Mouse (Mus musculus) thymus, postnatal 14 days (tissue): ENCODE data around the gene Gm48552.
A peak's percentile ranks its signal among the peaks of the same experiment; 100 is the strongest.

ENCODE experiments used
- DNase-seq: peaks from one replicate; pipeline ENCODE4 v3.0.0; 2021

The Gm48552 gene

DNA sequence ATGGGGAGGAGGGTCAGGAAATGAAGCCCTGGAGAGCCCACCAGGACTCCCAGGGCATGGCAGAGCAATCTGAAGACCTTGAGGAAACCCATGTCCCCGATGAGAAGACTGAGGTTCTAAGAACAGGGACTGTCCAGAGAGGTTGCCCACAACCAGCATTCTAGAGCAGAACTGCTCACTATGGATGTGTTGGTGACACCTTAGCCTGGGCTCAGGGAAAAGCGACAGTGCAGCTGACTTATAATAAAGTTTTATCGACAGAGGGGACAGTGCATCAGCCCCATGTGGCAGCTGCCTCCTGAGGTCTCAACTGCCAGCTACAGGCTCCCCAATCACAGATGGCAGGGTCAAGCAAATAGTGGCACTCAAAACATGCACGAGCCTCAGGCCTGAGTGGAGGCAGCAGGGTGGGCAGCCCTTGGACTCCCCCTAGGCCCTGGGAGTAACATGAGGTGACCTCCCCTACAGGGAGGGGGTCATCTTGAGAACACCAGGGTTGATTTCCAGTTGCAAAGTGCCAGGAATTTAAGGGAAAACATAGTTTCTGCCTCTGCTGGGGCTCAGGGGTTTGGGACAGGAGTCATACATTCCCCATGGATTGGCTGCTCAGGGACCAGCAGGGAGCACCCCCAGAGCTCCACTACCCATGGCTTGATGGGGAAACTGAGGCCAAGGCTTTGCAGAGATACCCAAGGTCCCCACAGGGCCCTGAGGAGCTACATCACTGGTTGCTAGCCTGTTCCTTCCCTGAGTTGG is 32.4 kb downstream of the Gm48552 start:
- no peak for DNase-seq

DNA sequence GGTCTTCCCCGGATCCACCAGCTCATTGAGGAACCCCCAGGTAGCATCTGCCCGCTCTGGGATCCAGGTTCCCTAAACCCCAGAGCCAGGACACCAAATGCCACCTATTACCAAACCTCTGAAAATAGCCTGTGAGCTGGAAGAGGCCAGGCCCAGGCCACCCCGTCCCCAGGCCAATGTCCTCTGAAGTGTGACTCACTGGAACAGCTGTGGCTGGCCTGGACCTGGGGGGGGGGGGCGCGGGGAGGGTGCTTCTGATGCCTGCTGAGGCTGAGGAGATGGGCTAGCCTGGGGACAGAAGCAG is 32.9 kb downstream of the Gm48552 start:
- DNase-seq = no peak

DNA sequence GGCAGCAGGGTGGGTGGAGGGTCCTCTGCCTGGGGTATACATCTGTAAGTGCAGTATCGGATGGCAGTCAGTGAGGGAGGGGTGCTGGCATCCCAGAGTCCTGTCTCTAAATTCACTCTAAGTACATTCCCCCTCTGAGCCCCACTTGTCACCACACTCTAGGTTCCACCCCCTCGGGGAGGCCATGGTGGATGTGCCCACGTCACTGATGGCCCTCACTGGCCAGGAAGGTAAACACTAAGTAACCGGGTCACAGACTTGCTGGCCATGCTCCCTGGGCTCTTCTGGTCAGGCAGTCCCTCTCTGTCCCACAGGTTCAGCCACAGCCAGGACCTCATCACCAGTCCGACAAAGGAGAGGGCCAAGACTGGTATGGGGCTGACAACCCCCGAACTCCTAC is 33.4 kb downstream of the Gm48552 start:
- DNase-seq = peak; percentile 2

DNA sequence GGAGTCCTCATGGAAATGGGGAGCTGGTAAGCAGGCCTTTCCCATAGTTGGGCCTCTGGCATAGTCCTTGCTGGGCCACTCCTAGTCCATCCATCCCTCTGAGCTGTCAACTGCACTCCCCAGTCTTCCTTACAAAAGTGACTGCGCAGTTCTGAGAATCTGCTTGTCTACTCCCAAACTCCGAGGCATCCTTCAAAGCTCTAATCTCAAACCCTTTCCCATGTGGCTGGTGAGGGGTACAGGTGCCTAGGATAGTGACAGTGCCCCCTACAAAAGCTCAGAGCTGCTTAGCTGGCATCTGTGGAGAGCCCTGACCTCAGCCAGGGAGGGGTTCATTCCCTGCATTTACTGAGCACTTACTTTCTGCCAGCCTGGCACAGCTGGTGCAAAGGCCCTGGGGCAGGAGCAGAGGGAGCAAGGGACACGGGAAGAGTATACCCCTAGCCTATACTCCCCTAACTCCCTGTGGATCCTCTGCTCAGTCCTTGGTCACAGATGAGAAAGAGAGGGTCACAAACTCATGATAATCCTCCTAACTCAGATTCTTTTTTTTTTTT is 33.9 kb downstream of the Gm48552 start:
- no peak for DNase-seq

DNA sequence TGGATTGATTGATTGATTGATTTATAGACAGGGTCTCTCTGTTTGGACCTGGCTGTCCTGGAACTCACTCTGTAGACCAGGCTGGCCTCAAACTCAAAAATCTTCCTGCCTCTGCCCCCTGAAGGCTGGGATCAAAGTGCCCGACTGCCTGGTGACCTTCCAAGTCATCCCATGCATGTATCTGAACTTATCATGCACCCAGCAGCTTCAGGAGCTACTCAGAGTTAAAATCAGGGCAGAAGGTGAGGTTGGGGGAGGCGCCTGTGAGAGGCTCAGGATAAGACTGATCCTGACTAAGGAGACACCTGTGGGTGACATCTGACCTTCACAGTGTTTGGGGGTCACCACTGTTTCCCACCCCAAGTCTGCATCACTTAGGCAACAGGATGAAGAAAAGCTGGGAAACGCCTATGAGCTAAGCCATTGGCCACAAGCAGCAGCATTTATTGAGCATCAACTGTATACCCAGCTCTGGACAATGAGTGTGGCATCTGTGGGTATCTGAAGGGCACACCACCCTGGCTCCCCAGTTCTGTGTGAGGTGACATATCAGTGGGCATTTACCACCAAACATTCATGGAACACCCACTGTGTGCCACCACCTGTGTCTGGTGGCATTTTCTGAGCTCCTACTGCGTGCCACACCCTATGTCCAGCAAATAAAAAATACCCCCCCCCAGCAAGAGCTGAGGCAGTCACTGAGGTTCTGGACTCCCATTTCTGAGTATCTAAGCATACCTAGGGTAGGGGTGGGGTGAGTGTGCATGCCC is 34.9 kb downstream of the Gm48552 start:
- no peak for DNase-seq

DNA sequence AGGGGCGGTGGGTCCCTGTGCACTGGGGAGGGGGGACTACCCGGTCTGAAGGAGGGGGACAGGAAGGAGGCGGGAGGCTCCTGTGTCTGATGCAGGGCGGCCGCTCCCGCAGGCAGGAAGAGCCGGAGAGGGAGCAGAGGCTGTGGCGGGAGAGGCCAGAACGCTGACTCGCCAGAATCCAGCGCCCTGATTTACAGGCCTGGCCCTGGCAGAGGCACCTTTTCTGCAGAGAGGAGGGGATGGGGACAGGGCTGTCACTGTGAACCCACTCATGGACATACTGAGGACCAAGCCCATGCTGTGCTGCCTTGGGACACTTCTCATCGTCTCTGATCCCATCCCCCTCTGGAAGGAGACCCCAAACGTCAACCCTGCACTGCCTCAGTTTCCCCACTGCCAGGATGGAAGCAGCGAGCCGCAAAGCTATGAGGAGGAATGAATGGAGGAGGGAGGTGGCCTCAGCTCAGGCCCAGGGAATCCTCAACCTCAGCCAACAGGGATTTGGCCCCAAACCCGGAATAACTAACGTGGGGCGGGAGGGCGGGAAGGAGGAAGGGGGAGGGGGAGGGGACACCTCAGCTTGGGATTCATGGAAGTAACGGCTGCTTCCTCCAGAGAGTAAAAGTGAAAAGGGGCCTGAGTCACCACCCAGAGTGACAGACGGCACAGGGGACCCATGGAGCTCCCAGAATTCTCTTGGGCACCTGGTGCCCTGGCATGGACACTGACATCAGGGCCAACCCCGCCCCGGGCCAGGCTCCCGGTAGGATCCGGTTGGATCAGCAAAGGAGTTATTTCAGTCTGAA is 35.6 kb downstream of the Gm48552 start:
- peak; percentile 23 for DNase-seq

DNA sequence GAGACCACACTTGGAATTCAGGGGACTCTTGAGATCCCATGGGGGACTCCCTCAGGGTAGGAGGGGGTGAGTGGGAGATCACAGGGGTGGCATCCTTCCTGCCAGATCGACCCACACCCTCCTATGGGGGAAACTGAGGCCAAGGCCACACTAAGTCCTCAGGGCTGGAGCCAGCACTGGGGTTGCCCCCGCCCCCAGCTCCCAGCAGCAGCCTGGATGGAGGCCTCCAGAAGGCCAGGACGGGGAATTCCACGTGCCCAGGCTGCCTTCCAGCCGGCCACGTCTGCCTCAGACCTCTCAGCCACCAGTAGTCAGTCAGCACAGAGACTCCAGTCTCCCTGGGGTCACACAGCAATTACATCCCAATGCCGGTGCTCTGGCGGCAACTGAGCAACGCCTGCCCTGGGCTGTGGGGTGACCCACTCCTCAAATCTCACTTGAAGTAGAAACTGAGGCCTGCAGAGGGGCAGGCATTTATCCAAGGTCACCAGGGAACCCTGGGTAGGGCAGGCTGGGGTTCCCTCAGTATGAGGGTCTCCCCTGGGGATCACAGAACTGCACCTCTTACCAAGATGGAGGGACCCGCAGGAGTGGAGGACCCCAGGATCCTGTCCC is 36.5 kb downstream of the Gm48552 start:
- peak; percentile 6 for DNase-seq

DNA sequence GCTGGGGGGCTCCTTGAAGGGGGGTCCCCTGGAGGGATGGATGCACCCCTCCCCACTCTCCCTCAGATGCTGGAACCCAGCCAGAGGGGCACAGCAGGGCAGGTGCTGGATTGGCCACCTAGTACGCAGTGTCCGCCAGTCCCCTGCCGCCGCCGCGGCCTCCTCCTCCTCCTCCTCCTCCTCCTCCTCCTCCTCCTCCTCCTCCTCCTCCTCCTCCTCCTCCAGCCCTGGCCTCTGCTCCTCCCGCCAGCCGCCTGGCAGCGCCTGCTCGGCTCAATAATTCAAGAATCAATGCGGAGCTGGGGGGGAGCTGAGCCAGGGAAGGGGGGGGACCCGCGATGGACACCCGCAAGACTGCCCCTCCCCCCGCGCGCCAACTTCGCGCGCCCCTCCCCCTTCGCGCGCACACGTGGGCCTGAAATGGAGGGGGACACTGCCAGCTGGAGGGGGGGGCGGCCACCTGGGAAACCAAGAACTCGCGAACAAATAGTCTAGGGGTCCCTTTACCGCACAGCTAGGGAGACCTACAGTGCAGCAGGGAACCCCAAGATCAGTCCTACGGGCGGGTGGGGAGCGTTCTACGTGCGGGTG is 37.4 kb downstream of the Gm48552 start:
- peak; percentile 26 for DNase-seq

DNA sequence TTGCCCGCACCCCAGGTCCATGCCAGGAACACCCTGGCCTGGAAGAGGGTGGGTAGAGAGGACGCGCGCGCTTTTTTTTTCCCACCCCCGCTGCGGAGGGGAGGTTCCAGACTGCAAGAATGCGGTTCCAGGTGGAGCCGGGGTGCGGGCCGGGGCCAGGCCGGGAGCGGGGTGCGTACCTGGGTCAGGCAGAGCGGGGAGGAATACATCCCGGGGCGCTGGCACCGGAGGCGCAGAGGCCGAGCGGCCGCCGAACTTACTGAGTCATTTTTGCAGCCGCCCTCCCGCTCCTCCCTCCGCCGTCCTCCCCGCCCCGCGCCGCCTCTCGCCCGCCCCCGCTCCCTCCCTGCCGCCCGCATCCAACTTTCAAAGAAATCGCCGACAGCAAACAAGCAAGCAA is 38.1 kb downstream of the Gm48552 start:
- DNase-seq = peak; percentile 40

DNA sequence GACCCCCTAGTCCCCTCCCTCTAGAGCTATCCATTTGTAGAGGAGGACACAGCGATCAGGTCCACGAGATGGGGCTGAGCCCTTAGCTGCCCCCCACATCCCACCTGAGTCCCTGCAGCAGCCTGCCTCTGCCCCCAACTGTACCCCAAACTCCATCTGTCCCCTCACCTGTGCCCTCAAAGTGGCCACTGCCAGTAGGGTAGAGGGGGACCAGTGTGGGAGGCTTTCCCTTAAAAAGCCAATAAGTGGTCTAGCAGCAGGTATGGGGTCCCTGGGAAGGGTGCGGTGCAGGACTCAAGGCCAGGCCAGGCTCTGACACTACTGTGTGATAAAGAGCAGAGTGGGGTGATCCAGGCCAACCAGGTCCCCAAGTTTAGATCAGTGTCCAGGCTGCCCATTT is 38.5 kb downstream of the Gm48552 start:
- DNase-seq = peak; percentile 3

DNA sequence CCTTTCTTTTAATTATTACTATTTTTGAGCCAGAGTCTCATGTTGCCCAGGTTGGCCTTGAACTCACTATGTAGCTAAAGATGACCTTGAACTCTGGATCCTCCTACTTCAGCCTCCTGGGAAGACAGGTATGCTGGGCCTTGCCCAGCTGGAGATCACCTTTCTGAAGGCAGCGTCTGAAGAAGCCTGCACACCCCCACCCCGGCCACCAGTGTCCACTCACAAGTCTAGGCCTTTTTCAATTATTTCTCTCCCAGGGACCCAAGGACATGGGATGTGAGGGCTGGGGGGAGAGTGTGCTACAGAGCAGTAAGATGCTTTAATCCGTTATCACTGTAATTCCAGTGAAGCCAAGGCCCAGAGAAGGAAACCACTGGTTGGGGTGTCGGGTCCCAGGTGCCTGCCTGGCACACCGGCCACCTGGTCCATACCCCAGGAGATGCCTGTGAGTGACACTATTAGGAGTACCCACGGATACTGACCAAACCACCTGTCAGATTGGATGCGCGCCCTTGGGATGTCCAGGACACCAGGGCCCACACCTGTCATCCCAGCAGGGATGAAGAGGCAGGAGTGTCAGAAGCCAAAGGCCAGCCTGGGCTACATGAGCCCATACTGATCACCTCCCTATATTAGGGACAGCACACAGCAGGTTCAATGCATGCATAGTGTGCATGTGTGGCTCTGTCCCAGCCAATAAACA is 39.1 kb downstream of the Gm48552 start:
- peak; percentile 3 for DNase-seq

DNA sequence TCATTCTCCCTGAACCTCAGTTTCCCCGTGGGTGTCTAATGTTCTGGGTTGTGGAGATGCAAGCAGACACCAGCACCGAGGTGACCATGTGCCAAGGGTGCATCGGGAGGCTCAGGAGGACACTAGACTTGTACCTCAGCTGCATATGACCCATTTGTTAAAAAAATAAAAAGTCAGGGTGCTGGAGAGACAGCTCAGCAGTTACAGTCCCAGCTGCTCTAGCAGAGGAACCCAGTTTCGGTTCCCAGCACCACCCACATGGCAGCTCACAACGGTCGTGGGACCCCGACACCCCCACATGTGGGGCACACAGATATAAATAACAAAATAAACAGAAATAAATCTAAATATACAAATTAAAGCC is 39.7 kb downstream of the Gm48552 start:
- peak; percentile 3 for DNase-seq

DNA sequence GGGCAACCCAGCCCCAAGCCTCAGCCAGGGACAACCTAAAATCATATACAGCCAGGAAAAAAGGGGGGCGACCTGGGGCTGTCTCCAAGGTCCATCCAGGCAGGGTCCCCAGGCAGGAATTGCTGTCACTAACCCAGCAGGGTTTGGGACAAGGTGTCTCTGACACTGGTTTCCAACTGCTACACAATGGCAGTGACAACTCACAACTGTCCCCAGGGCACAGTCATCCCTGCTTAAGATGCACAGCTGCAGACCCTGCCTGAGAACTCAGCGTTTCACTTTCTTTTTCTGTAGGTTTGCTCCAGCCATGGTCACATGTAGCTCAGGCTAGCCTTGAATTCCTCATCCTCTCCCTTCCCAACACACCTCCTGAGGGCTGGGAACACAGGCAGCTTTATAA is 40.3 kb downstream of the Gm48552 start:
- no peak for DNase-seq

DNA sequence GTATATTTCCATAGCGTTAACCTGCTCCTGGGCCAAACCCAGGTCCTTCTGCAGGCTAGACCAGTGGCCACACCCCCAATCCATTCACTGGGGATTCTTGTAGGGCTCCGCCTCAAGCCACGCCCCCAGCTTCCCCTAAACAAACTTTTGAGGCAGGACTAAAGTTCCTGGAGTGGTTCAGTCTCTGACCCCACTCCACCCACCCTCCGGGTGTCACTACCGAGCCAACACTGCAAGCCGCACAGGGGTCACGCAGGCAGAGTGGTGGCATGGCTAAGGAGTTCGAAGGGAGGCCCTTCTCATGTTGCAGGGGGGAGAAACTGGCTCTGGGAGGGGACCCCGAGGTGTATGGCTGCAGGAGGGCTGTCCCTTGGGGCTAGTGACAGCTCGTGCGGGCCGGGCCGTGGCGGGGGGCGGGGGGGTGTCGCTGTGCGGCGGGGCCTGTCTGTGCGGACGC is 40.8 kb downstream of the Gm48552 start:
- peak; percentile 85 for DNase-seq

DNA sequence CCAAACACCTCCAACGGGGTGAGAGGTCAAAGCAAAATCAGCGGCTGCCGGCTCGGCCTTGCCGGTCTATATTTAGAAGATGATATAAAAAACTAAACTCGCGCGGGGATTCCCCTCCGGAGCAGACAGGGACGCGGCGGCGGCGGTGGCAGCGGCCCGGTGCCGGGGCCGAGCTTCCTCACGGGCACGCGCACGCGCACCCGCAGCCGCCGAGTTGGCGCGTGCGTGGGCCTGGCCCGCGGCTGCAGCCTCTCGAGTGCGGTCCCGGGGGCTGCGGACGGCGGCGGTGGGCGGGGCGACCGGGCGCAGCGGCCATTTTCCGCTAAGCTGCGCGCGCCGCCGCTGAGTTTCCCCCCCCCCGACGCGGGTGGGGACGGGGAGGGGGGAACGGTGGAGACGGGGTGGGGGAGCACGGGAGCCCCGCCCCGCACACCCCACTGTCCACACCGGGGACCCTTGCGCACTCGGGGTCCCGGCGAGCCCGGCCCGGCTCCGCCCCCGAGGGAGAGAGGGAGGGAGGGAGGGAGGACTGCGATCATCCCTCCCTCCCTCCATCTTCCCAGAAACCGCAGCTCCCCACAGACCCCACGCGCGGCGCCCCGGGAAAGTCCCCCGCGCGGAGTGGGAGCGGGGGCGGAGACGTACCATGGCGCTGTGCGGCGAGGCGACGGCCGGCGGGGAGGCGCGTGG is 41.5 kb downstream of the Gm48552 start:
- DNase-seq = peak; percentile 80

DNA sequence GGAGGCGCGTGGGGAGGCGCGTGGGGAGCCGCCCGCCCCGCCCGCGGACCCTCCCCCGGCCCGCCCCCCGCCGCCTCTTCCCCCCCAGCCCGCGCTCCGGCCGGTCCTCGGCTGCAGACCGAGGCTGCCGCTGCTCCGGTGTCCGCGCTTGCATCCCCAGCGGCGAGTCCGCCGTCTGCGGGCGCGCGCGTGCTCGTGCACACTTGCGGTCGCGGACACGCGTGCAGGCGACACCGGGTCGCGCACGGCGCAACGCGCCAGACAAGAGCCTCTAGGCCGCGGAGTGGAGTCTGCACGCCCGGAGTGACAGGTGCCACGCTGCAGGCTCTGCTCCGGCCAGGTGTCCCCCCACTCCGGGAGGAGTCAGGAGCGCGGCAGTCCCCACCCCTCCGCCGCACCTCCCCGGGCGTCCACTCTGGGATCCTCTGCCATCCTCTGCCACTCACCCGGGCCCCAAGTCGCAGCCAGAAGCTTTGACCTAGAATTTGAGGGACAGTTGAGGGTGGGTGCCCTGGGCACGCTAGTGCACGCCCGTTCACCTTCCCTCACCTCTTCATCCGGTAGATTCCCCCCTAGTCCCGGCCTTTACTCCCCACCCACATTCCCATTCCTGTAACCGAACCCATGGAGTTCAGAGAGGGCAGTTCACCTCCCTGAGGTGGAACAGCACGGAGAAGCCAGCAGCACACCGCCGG is 42.2 kb downstream of the Gm48552 start:
- DNase-seq = peak; percentile 64

DNA sequence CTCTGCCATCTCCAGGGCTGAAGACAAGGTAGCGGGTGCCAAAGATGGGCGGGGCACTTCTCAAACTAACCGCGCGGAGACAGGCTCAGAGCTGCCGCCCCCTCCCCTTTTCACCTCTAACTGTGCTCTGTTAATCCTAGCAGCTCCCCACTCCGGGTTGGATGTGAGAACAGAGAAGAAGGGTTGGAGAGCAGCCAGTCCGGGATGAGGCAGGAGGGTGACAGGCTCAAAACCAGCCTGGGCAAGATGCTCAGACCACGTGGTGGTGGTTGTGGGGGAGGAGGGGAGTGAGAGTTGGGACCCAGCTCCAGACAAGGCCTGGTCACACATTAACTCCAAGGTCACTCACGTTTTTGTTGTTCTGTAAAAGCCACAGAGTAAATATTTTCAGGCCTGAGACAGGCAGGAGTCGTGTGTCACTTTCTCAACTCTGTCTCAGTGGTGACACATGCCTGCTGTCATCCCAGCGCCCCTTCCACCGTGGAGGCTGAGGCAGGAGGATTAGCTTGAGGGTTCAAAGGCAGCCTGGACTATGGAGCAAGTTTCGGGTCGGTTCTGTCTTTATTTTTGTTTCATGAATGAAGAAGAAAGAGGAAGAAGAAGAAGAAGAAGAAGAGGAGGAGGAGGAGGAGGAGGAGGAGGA is 42.8 kb downstream of the Gm48552 start:
- DNase-seq = peak; percentile 42

DNA sequence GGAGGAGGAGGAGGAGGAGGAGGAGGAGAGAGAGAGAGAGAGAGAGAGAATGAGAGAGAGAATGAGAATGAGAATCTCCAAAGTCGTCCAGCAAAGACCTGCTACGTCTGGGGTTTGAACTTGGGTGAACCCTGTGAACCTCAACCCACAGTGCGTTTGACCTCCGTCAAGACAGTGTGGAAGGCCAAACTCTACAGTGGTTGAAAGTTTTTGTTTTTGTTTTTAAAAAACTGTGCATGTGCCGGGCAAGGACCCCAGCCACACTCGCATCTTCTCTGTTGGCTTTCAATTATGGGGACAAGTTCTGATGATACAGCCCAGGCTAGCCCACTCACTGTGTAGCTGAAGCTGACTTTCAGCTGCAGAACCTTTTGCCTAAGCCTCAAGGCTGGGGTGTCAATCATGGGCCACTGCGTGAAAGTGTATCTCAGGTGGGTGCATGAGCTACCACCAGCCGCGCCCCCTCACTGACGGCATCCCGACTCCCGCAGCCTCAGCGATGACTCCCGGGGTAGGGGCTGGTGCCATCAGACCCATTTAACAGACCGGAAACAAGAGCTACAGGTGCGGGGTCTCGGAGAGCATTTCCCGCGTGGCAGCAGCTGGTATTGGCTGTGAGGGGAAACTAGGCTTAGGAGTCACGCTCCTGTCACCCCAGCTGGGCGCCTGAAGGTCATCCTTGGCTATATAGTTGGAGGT is 43.5 kb downstream of the Gm48552 start:
- no peak for DNase-seq

DNA sequence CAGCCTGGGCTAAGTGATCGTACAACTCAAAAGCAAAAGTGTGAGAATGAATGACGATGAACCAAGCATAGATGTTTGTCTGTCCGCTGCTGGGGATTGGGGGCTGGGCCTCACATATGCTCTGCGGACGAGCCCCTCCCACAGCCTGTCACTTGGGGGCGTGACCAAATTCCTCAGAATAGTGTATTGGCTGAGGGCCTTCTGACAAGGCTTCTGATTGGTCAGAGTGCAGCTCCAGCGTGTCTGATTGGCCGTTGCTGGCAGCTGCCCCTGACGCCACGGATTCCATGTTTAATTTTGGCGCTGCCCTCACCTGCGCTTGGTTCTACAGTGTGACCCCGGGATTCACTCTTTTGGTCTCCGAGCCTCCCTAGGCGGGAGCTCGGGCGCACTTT is 44.1 kb downstream of the Gm48552 start:
- peak; percentile 94 for DNase-seq
